Mouse (Mus musculus) liver, embryonic 16.5 days (tissue): ENCODE data around the gene Adprhl1. TPM values are rescaled to one million over a fixed set of nuclear protein-coding genes. Genes with fewer than 3 reads are reported as not detected.

ENCODE experiments used
- ATAC-seq: fragments of 200-750 bp; cut with Nextera tagmentation; 2 replicates; pipeline ENCODE4 v1.8.0; 2017; ENCODE audit warnings: low read depth, mild to moderate bottlenecking, moderate number of reproducible peaks, moderate library complexity
- H3K27ac ChIP-seq: fragments of 300-500 bp; sonication (generic); 2 replicates; pipeline ENCODE4 v1.5.1; 2014; ENCODE audit warnings: mild to moderate bottlenecking, low read length
- H3K27me3 ChIP-seq: fragments of 300-500 bp; sonication (generic); 2 replicates; pipeline ENCODE4 v1.6.1; 2014; ENCODE audit warnings: low read depth, low read length, mixed read lengths; ENCODE audit not compliant: control insufficient read depth, insufficient read depth
- H3K36me3 ChIP-seq: fragments of 300-500 bp; sonication (generic); 2 replicates; pipeline ENCODE4 v1.6.1; 2014; ENCODE audit warnings: mild to moderate bottlenecking; ENCODE audit not compliant: control insufficient read depth, insufficient read depth
- H3K4me1 ChIP-seq: fragments of 300-500 bp; sonication (generic); 2 replicates; pipeline ENCODE4 v1.6.1; 2014; ENCODE audit warnings: low read depth, low read length, mixed read lengths; ENCODE audit not compliant: control insufficient read depth
- H3K4me2 ChIP-seq: fragments of 300-500 bp; sonication (generic); 2 replicates; pipeline ENCODE4 v1.6.1; 2014; ENCODE audit warnings: low read depth, low read length, mixed read lengths
- H3K4me3 ChIP-seq: fragments of 300-500 bp; sonication (generic); 2 replicates; pipeline ENCODE4 v1.5.1; 2014; ENCODE audit warnings: low read depth, mild to moderate bottlenecking, low read length
- H3K9ac ChIP-seq: fragments of 300-500 bp; sonication (generic); 2 replicates; pipeline ENCODE4 v1.6.1; 2014; ENCODE audit warnings: low read depth, low read length
- H3K9me3 ChIP-seq: fragments of 300-500 bp; sonication (generic); replicated peaks from 2 replicates; pipeline ENCODE4 v1.6.1; 2016; ENCODE audit warnings: low read length; ENCODE audit not compliant: control insufficient read depth
- WGBS: fragments of 180-500 bp; shearing (Covaris S2); extraction: QIAGEN DNeasy Blood & Tissue Kit; methylation state at CpG from one replicate; pipeline ENCODE4 v1.1.7; 2014; ENCODE audit not compliant: insufficient replicate concordance; 5-methylcytosine and 5-hydroxymethylcytosine counted together
- polyA plus RNA-seq: library from polyadenylated mRNA; unstranded; fragments of >200 nt; fragmentation: Nextera tagmentation; extraction: Ambion mirVana; gene quantifications from 2 replicates; pipeline ENCODE4 v1.2.1, GENCODE M21; 2015

Adprhl1 gene
- polyA plus RNA-seq, 1 experiment from 2014 or later = 0.77 TPM

GRCm38 (mm10) chr8:13240691-13241090 is 13.3 kb downstream of the Adprhl1 start:
- 60% methylated on average over 7 of the region's 7 CpGs for WGBS
- no peaks in the 10 kb centered on the region for H3K4me1 ChIP-seq
- ATAC-seq = no peak
- H3K4me2 ChIP-seq = no peak overlapping the region
- H3K36me3 ChIP-seq = no peaks in the 10 kb centered on the region
- no peak overlapping the region for H3K9ac ChIP-seq
- H3K9me3 ChIP-seq = no peaks in the 10 kb centered on the region
- no peaks in the 10 kb centered on the region for H3K27me3 ChIP-seq
- H3K4me3 ChIP-seq = no peak overlapping the region
- no peak overlapping the region for H3K27ac ChIP-seq

DNA sequence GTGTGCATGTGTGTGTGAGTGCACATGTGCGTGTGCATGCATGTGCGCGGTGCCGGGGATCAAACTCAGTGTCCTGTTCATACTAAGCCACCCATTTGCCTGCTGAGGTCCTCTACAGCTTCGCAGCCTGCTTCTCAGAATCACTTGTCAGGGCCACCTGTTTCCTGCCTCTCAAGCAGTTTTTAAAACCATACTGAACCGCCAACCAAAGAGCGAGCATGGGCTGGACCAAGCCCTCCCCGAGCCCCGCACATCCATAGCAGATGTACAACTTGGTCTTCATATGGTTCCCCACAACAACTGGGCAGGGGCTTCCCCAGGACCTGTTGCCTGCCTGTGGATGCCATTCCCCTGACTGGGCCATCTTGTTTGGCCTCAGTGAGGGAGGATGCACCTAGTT is 13.9 kb downstream of the Adprhl1 start:
- H3K9ac ChIP-seq = no peak overlapping the region
- no peak for ATAC-seq
- no peak overlapping the region for H3K4me3 ChIP-seq
- 50% methylated on average over 9 of the region's 9 CpGs for WGBS
- no peaks in the 10 kb centered on the region for H3K36me3 ChIP-seq
- H3K4me1 ChIP-seq = no peaks in the 10 kb centered on the region
- no peak overlapping the region for H3K4me2 ChIP-seq
- no peaks in the 10 kb centered on the region for H3K27me3 ChIP-seq
- no peak overlapping the region for H3K27ac ChIP-seq
- no peaks in the 10 kb centered on the region for H3K9me3 ChIP-seq

GRCm38 (mm10) chr8:13234803-13235202 is 19.2 kb downstream of the Adprhl1 start:
- no peak overlapping the region for H3K4me2 ChIP-seq
- H3K27me3 ChIP-seq = 0 out of 2 replicates have a peak, but pooled peaks cover 3% of the 10 kb centered on the region
- H3K9me3 ChIP-seq = no peaks in the 10 kb centered on the region
- no peak for ATAC-seq
- no peak overlapping the region for H3K4me3 ChIP-seq
- no peak overlapping the region for H3K9ac ChIP-seq
- WGBS = 73% methylated on average over 13 of the region's 13 CpGs
- H3K36me3 ChIP-seq = no peaks in the 10 kb centered on the region
- no peak overlapping the region for H3K27ac ChIP-seq
- H3K4me1 ChIP-seq = no peaks in the 10 kb centered on the region

GRCm38 (mm10) chr8:13230471-13230870 is 23.5 kb downstream of the Adprhl1 start:
- Histone ChIP-seq H3K9ac (no peak overlapping the region), H3K27me3 (0 out of 2 replicates have a peak, but pooled peaks cover 6% of the 10 kb centered on the region), H3K36me3 (no peaks in the 10 kb centered on the region), H3K4me2 (no peak overlapping the region), H3K9me3 (no peaks in the 10 kb centered on the region), H3K4me1 (no peaks in the 10 kb centered on the region), H3K4me3 (no peak overlapping the region), H3K27ac (no peak overlapping the region)
- ATAC-seq = no peak
- WGBS = 76% methylated on average over 4 of the region's 4 CpGs

- H3K9ac ChIP-seq = no peak overlapping the region
- no peak overlapping the region for H3K4me3 ChIP-seq
- no peaks in the 10 kb centered on the region for H3K36me3 ChIP-seq
- no peaks in the 10 kb centered on the region for H3K9me3 ChIP-seq
- 72% methylated on average over 12 of the region's 12 CpGs for WGBS
- no peak overlapping the region for H3K4me2 ChIP-seq
- no peak overlapping the region for H3K27ac ChIP-seq
- no peaks in the 10 kb centered on the region for H3K4me1 ChIP-seq
- 0 out of 2 replicates have a peak, but pooled peaks cover 6% of the 10 kb centered on the region for H3K27me3 ChIP-seq
- ATAC-seq = no peak
Measured at GRCm38 (mm10) chr8:13229802-13230201, 24.2 kb downstream of the Adprhl1 start.

- H3K9ac ChIP-seq = no peak overlapping the region
- no peak for ATAC-seq
- 0 out of 2 replicates have a peak, but pooled peaks cover 6% of the 10 kb centered on the region for H3K27me3 ChIP-seq
- no peaks in the 10 kb centered on the region for H3K9me3 ChIP-seq
- H3K4me2 ChIP-seq = no peak overlapping the region
- H3K36me3 ChIP-seq = no peaks in the 10 kb centered on the region
- H3K27ac ChIP-seq = no peak overlapping the region
- no peak overlapping the region for H3K4me3 ChIP-seq
- H3K4me1 ChIP-seq = no peaks in the 10 kb centered on the region
- WGBS = 46% methylated on average over 9 of the region's 9 CpGs
Measured at GRCm38 (mm10) chr8:13228923-13229610, 24.9 kb downstream of the Adprhl1 start.

- WGBS = 24% methylated on average over 3 of the region's 3 CpGs
- no peaks in the 10 kb centered on the region for H3K9me3 ChIP-seq
- no peaks in the 10 kb centered on the region for H3K36me3 ChIP-seq
- H3K27me3 ChIP-seq = peaks cover 6% of the 10 kb centered on the region; the same call in 1 of the 2 replicates
- no peak for ATAC-seq
- H3K27ac ChIP-seq = no peak overlapping the region
- no peak overlapping the region for H3K9ac ChIP-seq
- H3K4me3 ChIP-seq = no peak overlapping the region
- H3K4me1 ChIP-seq = no peaks in the 10 kb centered on the region
- no peak overlapping the region for H3K4me2 ChIP-seq
Measured at GRCm38 (mm10) chr8:13227184-13227583, 26.8 kb downstream of the Adprhl1 start.

- no peak overlapping the region for H3K9ac ChIP-seq
- ATAC-seq = no peak
- 62% methylated on average over 6 of the region's 6 CpGs for WGBS
Measured at GRCm38 (mm10) chr8:13226288-13226687, 27.7 kb downstream of the Adprhl1 start.

GRCm38 (mm10) chr8:13224426-13224825 is 29.5 kb downstream of the Adprhl1 start:
- 55% methylated on average over 9 of the region's 9 CpGs for WGBS
- Histone ChIP-seq H3K4me2 (no peak overlapping the region), H3K27ac (no peak overlapping the region), H3K9me3 (no peaks in the 10 kb centered on the region), H3K4me1 (no peaks in the 10 kb centered on the region), H3K36me3 (no peaks in the 10 kb centered on the region), H3K4me3 (no peak overlapping the region), H3K27me3 (peaks cover 6% of the 10 kb centered on the region; the same call in 1 of the 2 replicates), H3K9ac (no peak overlapping the region)
- no peak for ATAC-seq

More at GRCm38 (mm10) chr8:13226288-13226687, 27.7 kb downstream of the Adprhl1 start:
- Histone ChIP-seq H3K36me3 (no peaks in the 10 kb centered on the region), H3K4me1 (no peaks in the 10 kb centered on the region), H3K27ac (no peak overlapping the region), H3K9me3 (no peaks in the 10 kb centered on the region), H3K27me3 (peaks cover 6% of the 10 kb centered on the region; the same call in 1 of the 2 replicates), H3K4me3 (no peak overlapping the region), H3K4me2 (no peak overlapping the region)
